In the genomic region with DNA sequence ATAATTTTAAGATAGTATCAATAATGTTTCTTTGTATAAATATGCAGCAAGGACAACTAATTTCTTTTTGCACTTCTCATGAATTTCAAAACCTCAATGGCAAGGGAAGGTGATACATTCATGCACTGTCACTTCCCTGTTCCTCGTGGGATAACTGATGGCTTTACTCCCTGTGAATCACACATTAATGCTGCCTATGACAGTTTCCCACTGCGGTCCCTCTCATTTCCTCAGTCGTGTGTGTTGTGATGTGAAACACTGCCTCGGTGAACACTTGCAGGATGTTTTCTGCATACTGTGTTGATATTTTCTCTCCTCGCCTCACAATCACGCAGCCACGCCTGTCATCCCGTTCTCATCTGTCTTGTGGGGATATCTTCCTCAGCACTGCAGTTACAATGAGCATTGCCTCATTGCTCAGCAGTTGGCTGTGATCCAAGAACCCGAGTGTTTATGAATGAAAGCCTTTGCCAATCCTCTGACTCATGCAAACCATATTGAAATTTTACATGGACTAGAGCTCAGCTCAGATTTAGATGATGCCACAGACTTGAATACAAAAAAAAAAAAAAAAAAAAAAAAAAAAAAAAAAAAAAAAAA, we compare ENCODE assay signal across 8 mouse cellular contexts.
DNase-seq lines count a peak whose midpoint lies in the region; ATAC-seq and TF ChIP-seq lines count a peak whose summit lies in the region.

No protein-coding gene starts in this region.

- H3K9me3 ChIP-seq in liver, postnatal 0 days (ENCODE audit: low read length): no peaks in the 10 kb centered on the region
- no peaks in the 10 kb centered on the region for H3K9me3 ChIP-seq in heart, embryonic 14.5 days (ENCODE audit: control insufficient read depth, low read length)

- H3K4me1 ChIP-seq in liver, postnatal 0 days (ENCODE audit: insufficient read depth): no peaks in the 10 kb centered on the region
- no peaks in the 10 kb centered on the region for H3K4me1 ChIP-seq in heart, embryonic 14.5 days (ENCODE audit: control insufficient read depth in 2 of 2, insufficient read depth in 2 of 2, low read length in 2 of 2)
- H3K4me1 ChIP-seq in thymus, adult 2 months (replicated peaks; ENCODE audit: control insufficient read depth, insufficient read depth, low read length): no peaks in the 10 kb centered on the region
- no peaks in the 10 kb centered on the region for H3K4me1 ChIP-seq in kidney, adult 2 months (ENCODE audit: control insufficient read depth, insufficient read depth, low read length)

- TF ChIP-seq POLR2A in brain, embryonic 14.5 days (IDR thresholded peaks at IDR 0.05; ENCODE audit: borderline replicate concordance, extremely low read depth, insufficient read depth, insufficient read length, poor library complexity, severe bottlenecking): no peak
- TF ChIP-seq POLR2A in thymus, adult 2 months (IDR thresholded peaks at IDR 0.05; ENCODE audit: control insufficient read depth, extremely low read depth, insufficient read depth, low read length, poor library complexity): no peak
- no peak for TF ChIP-seq POLR2A in kidney, adult 2 months (IDR thresholded peaks at IDR 0.05; ENCODE audit: low read depth, low read length)

- H3K4me3 ChIP-seq in liver, postnatal 0 days (ENCODE audit: low read depth, low read length): no peak overlapping the region
- no peak overlapping the region for H3K4me3 ChIP-seq in heart, embryonic 14.5 days (ENCODE audit: control insufficient read depth in 1 of 2, insufficient read depth in 1 of 2, low read depth in 1 of 2, low read length in 2 of 2)
- H3K4me3 ChIP-seq in thymus, adult 2 months (ENCODE audit: control insufficient read depth, insufficient read depth, low read length): no peak overlapping the region
- no peak overlapping the region for H3K4me3 ChIP-seq in kidney, adult 2 months (ENCODE audit: insufficient read depth, low read depth, low read length)

- H3K27me3 ChIP-seq in liver, postnatal 0 days (ENCODE audit: insufficient read depth, low read length): no peaks in the 10 kb centered on the region
- no peaks in the 10 kb centered on the region for H3K27me3 ChIP-seq in heart, embryonic 14.5 days (ENCODE audit: control insufficient read depth, insufficient read depth, low read length)
- H3K27me3 ChIP-seq in thymus, adult 2 months (ENCODE audit: control insufficient read depth, insufficient read depth, low read length): no peaks in the 10 kb centered on the region
- no peaks in the 10 kb centered on the region for H3K27me3 ChIP-seq in kidney, adult 2 months (replicated peaks; ENCODE audit: control insufficient read depth, insufficient read depth, low read length)

- 62% methylated on average over 9 of the region's 9 CpGs for WGBS in liver, postnatal 0 days (ENCODE audit: insufficient replicate concordance)
- 23% methylated on average over 9 of the region's 9 CpGs for WGBS in heart, embryonic 14.5 days
- 83% methylated on average over 9 of the region's 9 CpGs for WGBS in thymus, adult 2 months
- WGBS in kidney, adult 2 months: 66% methylated on average over 9 of the region's 9 CpGs

- no peak overlapping the region for H3K9ac ChIP-seq in liver, postnatal 0 days (replicated peaks)
- H3K9ac ChIP-seq in heart, embryonic 14.5 days (ENCODE audit: low read length): no peak overlapping the region

- TF ChIP-seq EP300 in liver, postnatal 0 days (IDR thresholded peaks at IDR 0.05; ENCODE audit: low read depth): no peak

- no peak for ATAC-seq in liver, postnatal 0 days
- ATAC-seq in heart, embryonic 14.5 days (ENCODE audit: insufficient number of reproducible peaks, insufficient read depth, low FRiP score, low read depth): peak; percentile 43; the same call in 1 of the 2 replicates

- H3K36me3 ChIP-seq in liver, postnatal 0 days (replicated peaks; ENCODE audit: insufficient read depth, low read length): no peaks in the 10 kb centered on the region
- H3K36me3 ChIP-seq in heart, embryonic 14.5 days (ENCODE audit: control insufficient read depth, insufficient read depth, low read length): no peaks in the 10 kb centered on the region
- no peaks in the 10 kb centered on the region for H3K36me3 ChIP-seq in thymus, adult 2 months (ENCODE audit: control insufficient read depth, insufficient read depth, low read length)
- no peaks in the 10 kb centered on the region for H3K36me3 ChIP-seq in kidney, adult 2 months (ENCODE audit: control insufficient read depth, insufficient read depth, low read length)

- no peak overlapping the region for H3K4me2 ChIP-seq in liver, postnatal 0 days (ENCODE audit: low read depth, low read length)
- peak overlapping the region; percentile 49 for H3K4me2 ChIP-seq in heart, embryonic 14.5 days (ENCODE audit: low read length)

- TF ChIP-seq CTCF in liver, postnatal 0 days (IDR thresholded peaks at IDR 0.05; ENCODE audit: low read depth): no peak
- TF ChIP-seq CTCF in brain, embryonic 14.5 days (IDR thresholded peaks at IDR 0.05; ENCODE audit: borderline replicate concordance, extremely low read depth, insufficient read depth, insufficient read length): no peak
- TF ChIP-seq CTCF in thymus, adult 2 months (IDR thresholded peaks at IDR 0.05; ENCODE audit: borderline replicate concordance, control insufficient read depth, extremely low read depth, insufficient read depth, low read length, poor library complexity): no peak
- no peak for TF ChIP-seq CTCF in kidney, adult 2 months (conservative IDR thresholded peaks at IDR 0.05; ENCODE audit: insufficient read depth, insufficient read length, low read depth, low read length)

- H3K27ac ChIP-seq in liver, postnatal 0 days (ENCODE audit: low read depth): no peak overlapping the region
- no peak overlapping the region for H3K27ac ChIP-seq in heart, embryonic 14.5 days (replicated peaks in 1 of 2; ENCODE audit: control insufficient read depth in 1 of 2, insufficient read depth in 1 of 2, low read depth in 2 of 2, low read length in 2 of 2)
- no peak overlapping the region for H3K27ac ChIP-seq in thymus, adult 2 months (ENCODE audit: control insufficient read depth, insufficient read depth, low read length)
- no peak overlapping the region for H3K27ac ChIP-seq in kidney, adult 2 months (ENCODE audit: insufficient read depth, low read depth, low read length)

- peak; percentile 14 for DNase-seq in liver
- no peak for DNase-seq in liver, postnatal 0 days
- DNase-seq in brain, embryonic 14.5 days (ENCODE audit: low read depth): peak; percentile 91
- DNase-seq in left cerebral cortex, adult 8-10 months (ENCODE audit: low spot score in 2 of 2): peak; percentile 15 to 72
- peak; percentile 49 for DNase-seq in retina, postnatal 7 days (ENCODE audit: low read depth, low spot score)
- DNase-seq in thymus, adult 2 months: no peak
- no peak for DNase-seq in kidney, adult 2 months

Comparison
In these comparisons a context has a peak if more than half of its experiments do, and no peak if none do; other contexts are left out.
1. DNase-seq: peak in liver (single experiment), brain, embryonic 14.5 days (single experiment), left cerebral cortex, adult 8-10 months (2 of 2) and retina, postnatal 7 days (single experiment); none in liver, postnatal 0 days (single experiment), thymus, adult 2 months (single experiment) and kidney, adult 2 months (single experiment).